Mouse (Mus musculus) erythroblast, embryonic 14.5 days (primary cell): Measurements from ENCODE around the gene Lrrc34.

Experiments
- GATA1 ChIP-seq: IDR thresholded peaks from 2 replicates; pipeline ENCODE4 v1.6.1; 2012; ENCODE audit warnings: low read length, inconsistent platforms, mixed read lengths
- TAL1 ChIP-seq: IDR thresholded peaks from 3 replicates; pipeline ENCODE4 v1.6.1; 2012; ENCODE audit warnings: low read length, inconsistent platforms, mixed read lengths

- peak; percentile 26; the same call in 1 of the 2 replicates for TF ChIP-seq GATA1
- TF ChIP-seq TAL1 = peak; percentile 47; the same call in 2 of the 3 replicates
Measured at GRCm38 (mm10) chr3:30601175-30601574, 46.5 kb downstream of the Lrrc34 start.
